Mouse (Mus musculus) liver, embryonic 16.5 days (tissue): ENCODE measurements at regions not wholly inside any gene's neighbourhood (a gene's known extent, or its start where the extent isn't known, plus 50 kb on each side); places are given as distances from the start of the nearest gene placed in this dataset.

ENCODE experiments used
- ATAC-seq: fragments of 200-750 bp; cut with Nextera tagmentation; 2 replicates; pipeline ENCODE4 v1.8.0; 2017; ENCODE audit warnings: low read depth, mild to moderate bottlenecking, moderate number of reproducible peaks, moderate library complexity
- H3K27ac ChIP-seq: fragments of 300-500 bp; sonication (generic); 2 replicates; pipeline ENCODE4 v1.5.1; 2014; ENCODE audit warnings: mild to moderate bottlenecking, low read length
- H3K27me3 ChIP-seq: fragments of 300-500 bp; sonication (generic); 2 replicates; pipeline ENCODE4 v1.6.1; 2014; ENCODE audit warnings: low read depth, low read length, mixed read lengths; ENCODE audit not compliant: control insufficient read depth, insufficient read depth
- H3K36me3 ChIP-seq: fragments of 300-500 bp; sonication (generic); 2 replicates; pipeline ENCODE4 v1.6.1; 2014; ENCODE audit warnings: mild to moderate bottlenecking; ENCODE audit not compliant: control insufficient read depth, insufficient read depth
- H3K4me1 ChIP-seq: fragments of 300-500 bp; sonication (generic); 2 replicates; pipeline ENCODE4 v1.6.1; 2014; ENCODE audit warnings: low read depth, low read length, mixed read lengths; ENCODE audit not compliant: control insufficient read depth
- H3K4me2 ChIP-seq: fragments of 300-500 bp; sonication (generic); 2 replicates; pipeline ENCODE4 v1.6.1; 2014; ENCODE audit warnings: low read depth, low read length, mixed read lengths
- H3K4me3 ChIP-seq: fragments of 300-500 bp; sonication (generic); 2 replicates; pipeline ENCODE4 v1.5.1; 2014; ENCODE audit warnings: low read depth, mild to moderate bottlenecking, low read length
- H3K9ac ChIP-seq: fragments of 300-500 bp; sonication (generic); 2 replicates; pipeline ENCODE4 v1.6.1; 2014; ENCODE audit warnings: low read depth, low read length
- H3K9me3 ChIP-seq: fragments of 300-500 bp; sonication (generic); replicated peaks from 2 replicates; pipeline ENCODE4 v1.6.1; 2016; ENCODE audit warnings: low read length; ENCODE audit not compliant: control insufficient read depth
- WGBS: fragments of 180-500 bp; shearing (Covaris S2); extraction: QIAGEN DNeasy Blood & Tissue Kit; methylation state at CpG from one replicate; pipeline ENCODE4 v1.1.7; 2014; ENCODE audit not compliant: insufficient replicate concordance; 5-methylcytosine and 5-hydroxymethylcytosine counted together

DNA sequence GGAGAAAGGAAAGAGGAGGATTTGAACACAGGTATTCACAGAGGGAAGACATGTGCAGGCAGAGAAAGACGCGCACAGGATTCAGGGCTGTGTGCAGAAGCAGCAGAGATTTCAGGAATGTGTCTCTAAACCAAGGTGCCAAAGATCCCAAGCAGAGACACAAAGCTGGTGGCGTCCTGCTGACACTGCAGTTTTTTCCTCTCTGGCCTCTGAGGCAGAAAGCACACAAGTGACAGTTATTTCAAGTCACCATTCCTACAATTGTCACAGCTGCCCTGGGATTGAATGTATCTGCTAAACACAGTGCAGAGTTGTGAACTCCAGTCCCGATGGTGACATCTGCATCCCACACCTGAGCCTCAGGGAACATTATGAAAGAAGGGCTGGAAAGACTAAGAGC is 107.1 kb upstream of the Slc22a12 start:
- no peaks in the 10 kb centered on the region for H3K36me3 ChIP-seq
- ATAC-seq = no peak
- WGBS = 67% methylated on average over 4 of the region's 4 CpGs
- H3K4me2 ChIP-seq = no peak overlapping the region
- H3K9me3 ChIP-seq = peaks cover 4% of the 10 kb centered on the region; the same call in 1 of the 2 replicates
- no peak overlapping the region for H3K4me3 ChIP-seq
- H3K4me1 ChIP-seq = no peaks in the 10 kb centered on the region
- no peak overlapping the region for H3K27ac ChIP-seq
- H3K9ac ChIP-seq = no peak overlapping the region
- no peaks in the 10 kb centered on the region for H3K27me3 ChIP-seq

DNA sequence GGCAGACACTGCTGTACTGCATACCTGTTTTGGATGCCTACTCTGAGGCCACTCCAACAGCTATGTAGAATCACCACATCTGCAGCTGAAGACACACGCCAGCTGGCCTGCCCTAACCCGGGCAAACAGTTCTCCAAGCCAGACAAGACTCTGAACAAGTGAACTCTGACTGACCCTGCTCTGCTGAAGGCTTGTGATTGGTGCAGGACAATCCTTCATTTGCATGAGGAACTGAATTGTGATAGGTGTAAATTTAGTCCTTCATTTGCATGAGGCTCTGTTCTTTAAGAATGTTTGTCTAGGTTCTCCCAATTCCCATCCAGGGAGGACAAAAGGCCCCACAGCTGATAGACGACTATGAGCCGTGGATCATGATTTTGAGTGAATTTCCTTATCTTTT is 104.9 kb upstream of the Slc22a12 start:
- Histone ChIP-seq H3K9ac (no peak overlapping the region), H3K27ac (no peak overlapping the region), H3K4me2 (no peak overlapping the region), H3K9me3 (peaks cover 4% of the 10 kb centered on the region; the same call in 1 of the 2 replicates), H3K36me3 (no peaks in the 10 kb centered on the region), H3K4me1 (no peaks in the 10 kb centered on the region), H3K4me3 (no peak overlapping the region), H3K27me3 (no peaks in the 10 kb centered on the region)
- WGBS = 59% methylated on average over 4 of the region's 4 CpGs
- no peak for ATAC-seq

DNA sequence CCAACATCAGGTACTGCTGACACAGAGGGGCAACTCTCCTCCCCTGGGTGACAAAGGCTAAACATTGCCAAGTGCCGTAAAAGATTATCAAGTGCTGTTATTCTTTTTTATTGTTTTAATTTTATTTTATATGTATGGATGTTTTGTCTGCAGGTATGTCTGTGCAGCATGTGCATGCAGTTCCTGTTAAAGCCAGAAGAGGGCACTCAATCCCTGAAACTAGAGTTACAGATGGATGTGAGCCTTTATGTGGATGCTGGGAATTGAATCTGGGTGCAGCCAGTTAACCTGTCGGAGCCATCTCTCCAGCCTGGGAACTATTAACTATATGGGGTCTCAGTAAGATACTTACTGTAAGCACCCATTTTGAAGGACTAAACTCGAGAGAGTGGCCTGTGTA is 104.4 kb upstream of the Slc22a12 start:
- Histone ChIP-seq H3K4me1 (no peaks in the 10 kb centered on the region), H3K36me3 (no peaks in the 10 kb centered on the region), H3K9me3 (peaks cover 4% of the 10 kb centered on the region; the same call in 1 of the 2 replicates), H3K27me3 (no peaks in the 10 kb centered on the region), H3K4me3 (no peak overlapping the region), H3K4me2 (no peak overlapping the region), H3K27ac (no peak overlapping the region), H3K9ac (no peak overlapping the region)
- WGBS = 63% methylated on average over 3 of the region's 3 CpGs
- ATAC-seq = no peak

DNA sequence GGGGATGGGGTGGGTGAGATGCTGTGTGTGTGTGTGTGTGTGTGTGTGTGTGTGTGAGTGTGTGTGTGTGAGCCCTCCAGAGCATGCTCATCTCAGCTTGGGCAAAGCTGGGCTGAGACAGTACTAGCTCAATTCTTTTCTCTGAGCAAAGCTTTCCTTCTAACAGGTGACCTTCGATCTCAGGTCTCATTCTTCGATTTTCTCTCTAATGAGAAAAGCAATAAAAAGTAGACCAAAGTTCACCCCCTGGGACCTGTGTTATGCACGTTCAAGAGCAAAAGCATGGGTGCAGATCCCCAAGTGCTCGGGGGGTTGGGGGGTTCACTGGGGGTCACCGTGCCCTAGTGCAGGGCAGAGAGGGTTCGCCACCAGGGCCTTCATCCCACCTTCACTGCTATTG is 103.1 kb upstream of the Slc22a12 start:
- Histone ChIP-seq H3K9ac (no peak overlapping the region), H3K4me1 (no peaks in the 10 kb centered on the region), H3K4me3 (no peak overlapping the region), H3K36me3 (no peaks in the 10 kb centered on the region), H3K27ac (no peak overlapping the region), H3K9me3 (peaks cover 4% of the 10 kb centered on the region; the same call in 1 of the 2 replicates), H3K4me2 (no peak overlapping the region), H3K27me3 (no peaks in the 10 kb centered on the region)
- no peak for ATAC-seq
- 68% methylated on average over 6 of the region's 6 CpGs for WGBS

DNA sequence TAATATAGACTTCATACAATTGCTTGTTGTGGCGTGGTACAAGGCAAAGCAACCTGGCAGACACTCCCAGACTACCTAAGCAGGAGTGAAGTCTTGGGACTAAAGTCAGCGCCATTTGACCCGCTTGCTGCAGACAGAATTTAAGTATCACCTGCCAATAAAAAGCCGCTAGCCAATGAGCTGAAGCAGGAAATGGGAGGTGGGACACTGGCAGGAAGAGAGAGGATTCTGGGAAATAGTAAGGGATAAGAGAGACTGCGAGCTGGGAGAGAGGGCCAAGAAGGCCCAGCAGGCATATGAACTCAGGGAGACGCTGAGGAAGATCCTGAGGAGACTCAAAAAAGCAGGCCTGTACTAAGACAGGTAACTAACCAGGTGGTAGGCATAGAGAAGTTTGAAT is 102.0 kb upstream of the Slc22a12 start:
- H3K36me3 ChIP-seq = no peaks in the 10 kb centered on the region
- no peak for ATAC-seq
- H3K4me2 ChIP-seq = no peak overlapping the region
- no peak overlapping the region for H3K9ac ChIP-seq
- H3K4me1 ChIP-seq = no peaks in the 10 kb centered on the region
- peaks cover 4% of the 10 kb centered on the region; the same call in 1 of the 2 replicates for H3K9me3 ChIP-seq
- H3K27me3 ChIP-seq = no peaks in the 10 kb centered on the region
- no peak overlapping the region for H3K27ac ChIP-seq
- WGBS = 64% methylated on average over 6 of the region's 6 CpGs
- no peak overlapping the region for H3K4me3 ChIP-seq

DNA sequence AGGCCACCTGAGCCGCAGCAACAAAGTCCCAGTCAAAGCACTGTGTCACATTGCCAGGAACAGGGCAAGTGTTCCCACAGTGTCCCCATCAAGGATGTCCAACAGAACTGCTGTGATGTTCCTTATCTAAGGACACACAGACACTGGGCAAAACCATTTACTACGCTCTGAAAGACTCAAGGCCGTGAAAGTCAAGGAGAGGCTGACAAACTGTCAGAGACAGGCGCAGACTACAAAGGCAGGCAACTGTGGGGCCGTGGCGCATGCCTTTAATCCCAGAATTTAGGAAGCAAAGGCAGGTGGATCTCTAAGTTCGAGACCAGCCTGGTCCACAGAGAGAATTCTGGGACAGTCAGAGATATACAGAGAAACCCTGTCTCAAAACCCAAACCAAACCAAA is 96.8 kb upstream of the Slc22a12 start:
- H3K27me3 ChIP-seq = no peaks in the 10 kb centered on the region
- 50% methylated on average over 7 of the region's 7 CpGs for WGBS
- no peak overlapping the region for H3K9ac ChIP-seq
- no peak overlapping the region for H3K27ac ChIP-seq
- H3K36me3 ChIP-seq = no peaks in the 10 kb centered on the region
- ATAC-seq = no peak
- no peaks in the 10 kb centered on the region for H3K4me1 ChIP-seq
- no peaks in the 10 kb centered on the region for H3K9me3 ChIP-seq
- no peak overlapping the region for H3K4me2 ChIP-seq
- no peak overlapping the region for H3K4me3 ChIP-seq

DNA sequence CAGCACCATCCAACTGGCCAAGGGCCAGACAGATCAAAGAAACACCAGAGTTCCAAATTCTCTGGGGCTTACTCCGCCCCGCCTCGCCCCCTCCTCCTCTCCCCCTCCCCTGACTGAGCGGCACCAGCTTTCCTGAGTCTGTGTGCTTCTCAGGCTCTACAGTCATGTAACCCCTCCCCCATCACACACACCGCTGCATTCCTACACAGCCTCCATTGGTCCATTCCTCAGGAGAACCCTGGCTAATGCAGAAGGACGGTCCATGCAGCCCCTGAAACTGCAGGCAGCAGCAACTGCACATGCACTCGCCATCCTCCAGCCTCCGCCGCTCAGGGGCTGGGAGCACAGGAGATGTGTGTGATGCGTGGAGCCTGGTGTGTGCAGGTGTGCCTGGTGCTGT is 90.6 kb upstream of the Slc22a12 start:
- no peaks in the 10 kb centered on the region for H3K36me3 ChIP-seq
- H3K4me2 ChIP-seq = no peak overlapping the region
- no peak overlapping the region for H3K9ac ChIP-seq
- no peak overlapping the region for H3K27ac ChIP-seq
- no peaks in the 10 kb centered on the region for H3K9me3 ChIP-seq
- WGBS = 55% methylated on average over 10 of the region's 10 CpGs
- H3K4me3 ChIP-seq = no peak overlapping the region
- no peak for ATAC-seq
- H3K27me3 ChIP-seq = no peaks in the 10 kb centered on the region; the same call in 1 of the 2 replicates
- H3K4me1 ChIP-seq = no peaks in the 10 kb centered on the region

DNA sequence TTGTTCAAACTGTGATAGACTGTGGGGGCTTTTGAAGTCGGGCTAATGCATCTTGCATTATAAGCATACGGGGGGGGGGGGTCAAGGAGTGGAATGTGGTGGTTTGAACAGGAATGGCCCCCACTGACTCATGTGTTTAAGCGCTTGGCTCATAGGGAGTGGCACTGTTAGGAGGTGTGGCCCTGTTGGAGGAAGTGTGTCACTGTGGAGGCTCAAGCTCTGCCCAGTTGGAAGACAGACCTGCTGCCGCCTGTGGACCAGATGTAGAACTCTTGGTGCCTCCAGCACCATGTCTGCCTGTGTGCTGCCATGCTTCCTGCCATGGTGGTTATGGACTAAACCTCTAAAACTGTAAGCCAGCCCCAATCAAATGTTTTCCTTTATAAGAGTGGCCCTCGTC is 89.0 kb upstream of the Slc22a12 start:
- H3K9me3 ChIP-seq = no peaks in the 10 kb centered on the region
- 46% methylated on average over 5 of the region's 5 CpGs for WGBS
- ATAC-seq = no peak

DNA sequence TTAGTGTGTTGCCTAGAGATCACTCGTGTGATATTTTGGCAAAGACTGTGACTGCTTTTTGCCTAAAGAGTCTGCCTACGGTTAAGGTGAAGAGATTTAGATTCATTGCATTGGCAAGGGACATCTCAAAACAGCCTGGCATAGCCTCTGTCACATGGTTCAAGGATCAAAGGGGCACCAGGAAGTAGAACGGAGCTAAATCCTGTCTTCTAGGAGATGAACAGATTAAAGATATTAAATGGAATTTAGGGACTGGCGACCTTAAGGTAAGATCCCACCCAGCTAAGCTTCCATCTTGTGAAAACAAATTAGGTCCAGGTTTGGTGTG is 87.7 kb upstream of the Slc22a12 start:
- Histone ChIP-seq H3K9me3 (no peaks in the 10 kb centered on the region), H3K36me3 (no peaks in the 10 kb centered on the region), H3K4me2 (no peak overlapping the region), H3K27ac (no peak overlapping the region), H3K4me1 (no peaks in the 10 kb centered on the region), H3K9ac (no peak overlapping the region), H3K4me3 (no peak overlapping the region), H3K27me3 (no peaks in the 10 kb centered on the region; the same call in 1 of the 2 replicates)
- ATAC-seq = no peak
- WGBS = 61% methylated on average over 4 of the region's 4 CpGs

More for the DNA sequence above, 89.0 kb upstream of the Slc22a12 start:
- Histone ChIP-seq H3K9ac (no peak overlapping the region), H3K36me3 (no peaks in the 10 kb centered on the region), H3K27ac (no peak overlapping the region), H3K27me3 (no peaks in the 10 kb centered on the region; the same call in 1 of the 2 replicates), H3K4me2 (no peak overlapping the region), H3K4me3 (no peak overlapping the region), H3K4me1 (no peaks in the 10 kb centered on the region)
